Mouse (Mus musculus): ENCODE results near the gene Crtam. TPM values are rescaled to one million over a fixed set of nuclear protein-coding genes. Genes with fewer than 3 reads are reported as not detected.

Crtam gene
- polyA plus RNA-seq, 1 experiment = 6.8 TPM

DNA sequence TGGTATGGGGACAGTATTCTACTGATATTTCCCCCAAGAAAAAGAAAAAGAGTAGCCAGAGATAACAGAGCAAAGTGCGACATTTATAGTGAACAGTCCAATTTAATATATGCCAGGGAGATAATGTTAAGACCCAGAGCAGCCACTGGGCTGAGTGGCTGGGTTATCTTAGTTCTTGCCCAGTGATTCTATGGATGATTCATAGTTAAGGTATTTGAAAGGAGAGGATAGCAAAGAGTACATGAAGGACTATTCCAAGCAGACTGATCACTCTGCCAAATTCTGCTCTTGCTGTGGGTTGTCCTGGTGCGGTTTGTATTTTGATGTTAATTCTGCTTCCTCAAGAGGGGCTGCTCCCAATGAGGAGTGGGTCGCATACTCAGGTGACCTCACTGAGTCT lies 17.3 kb upstream of the Crtam start:
- 87% methylated on average over 3 of the region's 3 CpGs for WGBS
- Histone ChIP-seq H3K4me1 (ENCODE audit: control insufficient read depth, insufficient read depth, low read length) (no peaks in the 10 kb centered on the region), H3K27ac (ENCODE audit: control insufficient read depth, insufficient read depth, low read depth, low read length, poor library complexity) (no peak overlapping the region), H3K4me3 (replicated peaks; ENCODE audit: control insufficient read depth, low read depth, low read length) (no peak overlapping the region)
- TF ChIP-seq CTCF (IDR thresholded peaks at IDR 0.05; ENCODE audit: control insufficient read depth, insufficient read depth, low read length) (no peak), POLR2A (IDR thresholded peaks at IDR 0.05; ENCODE audit: borderline replicate concordance, control insufficient read depth, low read depth, low read length) (no peak)

DNA sequence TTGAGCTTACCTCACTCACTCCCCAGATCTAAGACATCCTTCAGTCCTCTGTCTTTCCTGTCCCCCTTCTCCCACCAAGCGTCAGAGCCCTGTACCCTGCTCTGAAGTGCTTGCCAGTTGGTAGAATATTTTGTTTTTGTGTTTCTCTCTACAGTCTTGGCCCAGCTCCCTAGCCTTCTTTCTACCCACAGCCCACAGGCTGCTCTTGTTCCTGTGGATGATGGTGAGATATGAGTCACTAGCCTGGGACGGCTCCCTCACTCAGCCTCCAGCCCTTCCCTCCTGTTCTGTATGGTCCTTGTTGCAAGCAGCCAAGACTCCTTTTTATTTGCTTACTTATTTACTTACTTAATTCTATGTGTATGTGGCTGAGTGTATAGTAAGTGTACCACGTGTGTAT lies 16.1 kb upstream of the Crtam start:
- 82% methylated on average over 3 of the region's 3 CpGs for WGBS

DNA sequence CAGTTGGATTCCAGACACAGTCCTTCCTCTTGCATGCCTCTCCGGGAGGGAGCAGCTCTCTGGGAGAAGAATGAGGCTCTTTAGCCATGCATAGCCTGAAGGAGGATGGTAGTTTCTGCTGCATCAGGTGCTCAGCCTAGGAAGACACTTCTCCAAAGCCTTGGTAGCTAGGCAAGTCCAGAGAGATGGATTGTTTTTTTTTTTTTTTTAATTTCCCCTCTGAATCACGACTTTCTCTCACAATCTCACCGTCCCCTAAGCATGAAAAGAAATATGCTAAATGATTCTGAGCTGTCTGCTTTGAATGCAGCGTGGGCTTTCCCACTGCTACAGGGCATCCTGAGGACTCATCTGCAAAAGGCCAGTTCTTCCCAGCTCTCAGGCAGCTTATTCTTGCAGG lies 10.1 kb upstream of the Crtam start:
- H3K4me3 ChIP-seq (replicated peaks; ENCODE audit: control insufficient read depth, low read depth, low read length) = no peak overlapping the region
- TF ChIP-seq CTCF (IDR thresholded peaks at IDR 0.05; ENCODE audit: control insufficient read depth, insufficient read depth, low read length) (no peak), POLR2A (IDR thresholded peaks at IDR 0.05; ENCODE audit: borderline replicate concordance, control insufficient read depth, low read depth, low read length) (no peak)
- no peaks in the 10 kb centered on the region for H3K4me1 ChIP-seq (ENCODE audit: control insufficient read depth, insufficient read depth, low read length)
- H3K27ac ChIP-seq (ENCODE audit: control insufficient read depth, insufficient read depth, low read depth, low read length, poor library complexity) = no peak overlapping the region
- WGBS = 80% methylated on average over 4 of the region's 4 CpGs

More for the DNA sequence above, 16.1 kb upstream of the Crtam start:
- Histone ChIP-seq H3K4me3 (replicated peaks; ENCODE audit: control insufficient read depth, low read depth, low read length) (no peak overlapping the region), H3K4me1 (ENCODE audit: control insufficient read depth, insufficient read depth, low read length) (no peaks in the 10 kb centered on the region), H3K27ac (ENCODE audit: control insufficient read depth, insufficient read depth, low read depth, low read length, poor library complexity) (no peak overlapping the region)
- TF ChIP-seq CTCF (IDR thresholded peaks at IDR 0.05; ENCODE audit: control insufficient read depth, insufficient read depth, low read length) (no peak), POLR2A (IDR thresholded peaks at IDR 0.05; ENCODE audit: borderline replicate concordance, control insufficient read depth, low read depth, low read length) (no peak)

DNA sequence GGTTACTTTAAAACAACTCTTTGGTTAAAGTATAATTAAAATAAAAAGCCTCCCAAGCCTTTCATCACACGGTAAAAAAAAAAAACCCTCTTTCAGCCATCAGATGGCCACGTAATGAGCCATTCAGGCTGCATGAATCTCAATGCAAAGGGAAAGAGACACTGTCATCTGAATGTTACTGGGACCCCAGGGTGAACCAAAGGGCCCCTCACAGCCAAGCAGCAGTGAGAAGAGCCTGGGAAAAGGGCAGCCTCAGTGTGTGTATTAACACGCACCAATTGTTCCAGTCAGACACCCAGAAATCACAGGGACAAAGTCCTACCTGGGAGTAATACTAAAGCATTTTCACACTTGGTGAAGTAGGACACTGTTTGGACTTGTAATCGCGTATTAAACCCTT lies 8.0 kb upstream of the Crtam start:
- TF ChIP-seq CTCF (IDR thresholded peaks at IDR 0.05; ENCODE audit: control insufficient read depth, insufficient read depth, low read length) (no peak), POLR2A (IDR thresholded peaks at IDR 0.05; ENCODE audit: borderline replicate concordance, control insufficient read depth, low read depth, low read length) (no peak)
- Histone ChIP-seq H3K4me1 (ENCODE audit: control insufficient read depth, insufficient read depth, low read length) (no peaks in the 10 kb centered on the region), H3K27ac (ENCODE audit: control insufficient read depth, insufficient read depth, low read depth, low read length, poor library complexity) (no peak overlapping the region), H3K4me3 (replicated peaks; ENCODE audit: control insufficient read depth, low read depth, low read length) (no peak overlapping the region)
- WGBS = 87% methylated on average over 5 of the region's 5 CpGs

DNA sequence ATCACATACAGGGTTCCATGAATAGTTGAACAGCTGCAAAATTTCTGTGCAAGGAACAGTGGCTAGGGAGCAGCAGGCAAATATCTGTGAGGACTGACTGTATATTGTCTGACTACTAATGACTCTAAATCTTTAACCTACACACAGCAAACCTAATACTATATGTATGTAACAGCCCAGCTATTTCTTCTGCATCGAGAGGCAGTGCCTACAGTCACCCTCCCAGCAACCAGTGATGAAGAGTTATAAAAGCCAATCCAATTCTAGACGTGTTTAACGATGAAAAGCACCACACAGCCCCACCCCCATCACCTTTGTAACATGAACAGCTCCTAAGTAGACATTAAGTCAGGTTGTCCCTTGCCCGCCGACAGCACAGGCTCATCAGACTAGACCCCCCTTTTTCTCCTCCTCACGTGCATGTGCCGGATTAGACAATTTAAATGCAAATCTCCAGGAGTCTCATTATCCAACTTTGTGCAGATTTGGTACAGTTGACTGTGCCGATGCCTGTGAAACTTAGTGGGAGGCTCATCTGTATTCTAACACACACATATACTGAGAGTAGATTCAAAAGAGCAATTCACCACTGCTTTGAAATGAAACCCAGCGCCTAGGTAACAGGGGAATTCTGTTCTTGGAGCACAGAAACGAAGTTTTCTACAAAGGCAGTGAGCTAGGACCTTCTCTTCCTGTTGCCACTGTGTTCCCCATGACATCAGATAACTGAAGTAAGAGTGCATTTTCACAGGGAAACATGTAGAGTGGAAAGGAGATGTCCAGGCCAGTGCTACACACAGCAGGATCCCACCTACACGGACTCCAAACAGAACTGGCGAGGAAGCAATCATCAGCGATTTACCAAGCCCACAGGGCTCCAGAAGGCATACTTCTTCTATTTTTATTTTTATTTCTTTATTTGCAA lies 7.3 kb upstream of the Crtam start:
- Histone ChIP-seq H3K4me1 (ENCODE audit: control insufficient read depth, insufficient read depth, low read length) (no peaks in the 10 kb centered on the region), H3K4me3 (replicated peaks; ENCODE audit: control insufficient read depth, low read depth, low read length) (no peak overlapping the region), H3K27ac (ENCODE audit: control insufficient read depth, insufficient read depth, low read depth, low read length, poor library complexity) (no peak overlapping the region)
- 84% methylated on average over 13 of the region's 13 CpGs for WGBS
- TF ChIP-seq POLR2A (IDR thresholded peaks at IDR 0.05; ENCODE audit: borderline replicate concordance, control insufficient read depth, low read depth, low read length) = no peak
- TF ChIP-seq CTCF (IDR thresholded peaks at IDR 0.05; ENCODE audit: control insufficient read depth, insufficient read depth, low read length) = no peak

DNA sequence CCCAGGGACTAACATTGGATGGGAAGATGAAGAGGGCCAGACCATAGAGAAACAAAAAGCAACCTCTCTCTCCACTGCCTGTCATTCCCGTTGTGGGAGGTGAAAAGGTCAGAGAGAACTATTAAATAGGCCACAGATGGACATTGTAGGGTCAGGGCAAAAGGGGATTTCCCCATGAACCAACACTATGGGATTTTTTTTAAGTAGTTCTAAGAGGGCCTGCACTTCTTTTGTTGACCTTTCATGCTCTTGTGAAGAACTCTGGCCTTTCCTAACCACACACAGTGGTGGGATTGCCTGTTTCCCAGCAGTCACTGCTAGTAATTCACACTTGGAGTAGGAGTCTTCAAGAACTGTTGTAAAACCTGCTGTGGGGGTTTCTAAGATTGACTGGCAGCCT lies 3.4 kb upstream of the Crtam start:
- 48% methylated on average over 1 of the region's 1 CpGs for WGBS
- no peak for TF ChIP-seq CTCF (IDR thresholded peaks at IDR 0.05; ENCODE audit: control insufficient read depth, insufficient read depth, low read length)
- TF ChIP-seq POLR2A (IDR thresholded peaks at IDR 0.05; ENCODE audit: borderline replicate concordance, control insufficient read depth, low read depth, low read length) = no peak
- Histone ChIP-seq H3K4me1 (ENCODE audit: control insufficient read depth, insufficient read depth, low read length) (no peaks in the 10 kb centered on the region), H3K27ac (ENCODE audit: control insufficient read depth, insufficient read depth, low read depth, low read length, poor library complexity) (no peak overlapping the region), H3K4me3 (replicated peaks; ENCODE audit: control insufficient read depth, low read depth, low read length) (no peak overlapping the region)

DNA sequence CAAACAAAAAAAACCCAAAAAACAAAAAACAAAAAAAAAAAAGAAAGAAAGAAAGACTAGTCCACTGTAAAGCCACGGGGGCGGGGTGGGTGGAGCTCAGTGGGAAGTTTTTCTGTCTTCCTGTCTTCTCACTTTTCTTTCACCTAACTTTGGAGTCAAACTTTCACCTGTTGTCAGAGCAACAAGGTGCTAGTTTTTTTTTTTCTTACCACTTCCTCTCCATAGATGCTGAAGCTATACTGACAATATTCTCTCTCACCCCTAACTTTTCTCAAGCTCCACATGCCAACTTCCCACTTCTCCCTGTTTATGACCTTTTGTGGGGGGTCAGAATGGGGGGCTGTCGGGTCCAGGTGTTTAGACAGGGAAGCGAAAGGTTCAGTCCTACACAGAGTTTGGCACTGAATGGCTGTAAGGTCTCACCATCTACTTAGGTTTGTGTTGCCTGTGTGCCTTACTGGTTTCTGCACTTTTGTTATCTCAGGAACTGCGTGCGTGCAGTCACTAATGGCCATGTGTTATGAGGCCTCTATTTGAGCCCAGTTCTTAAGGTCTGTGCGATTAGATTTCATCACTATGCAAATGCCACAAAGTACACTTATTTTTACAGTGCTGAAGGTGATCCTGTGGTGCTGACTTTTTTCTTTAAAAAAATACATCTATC lies 7.2 kb downstream of the Crtam start:
- Histone ChIP-seq H3K27ac (ENCODE audit: control insufficient read depth, insufficient read depth, low read depth, low read length, poor library complexity) (no peak overlapping the region), H3K4me1 (ENCODE audit: control insufficient read depth, insufficient read depth, low read length) (no peaks in the 10 kb centered on the region), H3K4me3 (replicated peaks; ENCODE audit: control insufficient read depth, low read depth, low read length) (no peak overlapping the region)
- 47% methylated on average over 7 of the region's 7 CpGs for WGBS
- TF ChIP-seq CTCF (IDR thresholded peaks at IDR 0.05; ENCODE audit: control insufficient read depth, insufficient read depth, low read length) (no peak), POLR2A (IDR thresholded peaks at IDR 0.05; ENCODE audit: borderline replicate concordance, control insufficient read depth, low read depth, low read length) (no peak)

DNA sequence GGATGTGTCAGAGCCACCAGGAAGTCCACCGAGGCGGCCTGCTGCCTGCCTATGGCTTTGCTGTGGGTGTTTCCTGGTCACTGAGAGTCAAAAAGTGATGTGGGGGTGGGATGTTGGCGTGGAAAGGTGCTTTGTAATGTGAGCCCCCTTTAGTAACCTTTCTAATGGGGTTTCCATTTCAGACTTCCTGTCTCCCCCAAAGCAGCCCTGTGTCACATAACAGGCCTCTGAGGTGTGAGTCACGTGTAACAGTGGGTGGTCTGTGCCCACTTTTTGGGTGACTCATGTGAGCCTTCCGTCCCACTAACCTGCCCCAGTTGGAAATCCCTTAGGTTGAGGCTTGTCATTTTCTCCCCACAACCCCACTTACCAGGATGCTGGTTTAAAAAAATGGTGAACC lies 10.4 kb downstream of the Crtam start:
- no peak for TF ChIP-seq CTCF (IDR thresholded peaks at IDR 0.05; ENCODE audit: control insufficient read depth, insufficient read depth, low read length)
- no peak for TF ChIP-seq POLR2A (IDR thresholded peaks at IDR 0.05; ENCODE audit: borderline replicate concordance, control insufficient read depth, low read depth, low read length)
- no peaks in the 10 kb centered on the region for H3K4me1 ChIP-seq (ENCODE audit: control insufficient read depth, insufficient read depth, low read length)
- 78% methylated on average over 5 of the region's 5 CpGs for WGBS
- H3K4me3 ChIP-seq (replicated peaks; ENCODE audit: control insufficient read depth, low read depth, low read length) = no peak overlapping the region
- H3K27ac ChIP-seq (ENCODE audit: control insufficient read depth, insufficient read depth, low read depth, low read length, poor library complexity) = no peak overlapping the region

Measured in bone marrow, adult 2 months (tissue).